Mouse (Mus musculus) ES-Bruce4 (cell line): ENCODE measurements around the gene Itga9.

Source experiments
- CTCF ChIP-seq: IDR thresholded peaks from one replicate; pipeline ENCODE4 v1.8.1; 2011; ENCODE audit warnings: low read depth, low read length
- POLR2A ChIP-seq: IDR thresholded peaks from one replicate; pipeline ENCODE4 v1.8.1; 2011; ENCODE audit warnings: low read length; ENCODE audit not compliant: insufficient read depth

DNA sequence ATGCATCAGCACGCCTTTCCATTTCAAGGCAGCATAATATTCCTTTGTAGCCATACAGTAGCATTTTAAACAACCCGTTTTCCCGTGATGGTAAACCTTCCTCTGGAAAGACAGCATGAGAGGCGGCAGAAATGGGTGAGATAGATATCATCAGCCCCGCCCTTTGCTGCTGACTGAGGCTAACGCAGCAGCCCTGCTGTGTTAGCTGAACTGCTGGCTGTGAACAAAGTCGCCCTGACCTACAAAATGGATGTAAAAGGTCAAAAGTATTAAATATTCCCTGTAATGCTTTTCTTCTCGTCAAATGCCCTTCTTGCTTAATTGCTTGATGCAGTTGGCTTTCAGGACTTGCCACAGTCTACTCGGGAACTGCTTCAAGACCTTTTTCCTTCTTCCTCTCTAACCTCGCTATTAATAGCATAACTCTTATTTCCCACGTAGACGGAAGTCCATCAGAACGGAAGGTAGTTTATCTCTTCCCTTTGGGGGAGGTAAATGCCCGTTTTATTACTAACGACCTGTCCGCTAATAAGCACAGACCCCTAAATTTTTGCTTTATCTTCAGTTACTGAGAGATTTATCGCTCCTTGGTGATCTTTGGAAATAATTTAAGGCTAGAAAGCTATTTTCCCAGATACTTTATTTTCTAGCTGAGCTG, 39.3 kb downstream of the Itga9 start:
- TF ChIP-seq CTCF, result no peak
- no peak for TF ChIP-seq POLR2A
